Mouse (Mus musculus) midbrain, embryonic 16.5 days (tissue): ENCODE data around the gene Kptn. TPM values are rescaled to one million over a fixed set of nuclear protein-coding genes. Genes with fewer than 3 reads are reported as not detected.

ENCODE experiments used
- ATAC-seq: fragments of 200-750 bp; cut with Nextera tagmentation; 2 replicates; pipeline ENCODE4 v1.8.0; 2017; ENCODE audit warnings: moderate TSS enrichment
- H3K27ac ChIP-seq: fragments of 300-500 bp; sonication (generic); 2 replicates; pipeline ENCODE4 v1.5.1; 2014; ENCODE audit warnings: mild to moderate bottlenecking, low read length, mixed read lengths
- H3K27me3 ChIP-seq: fragments of 300-500 bp; sonication (generic); 2 replicates; pipeline ENCODE4 v1.6.1; 2014; ENCODE audit warnings: low read depth, low read length, mixed read lengths; ENCODE audit not compliant: control insufficient read depth, insufficient read depth
- H3K36me3 ChIP-seq: fragments of 300-500 bp; sonication (generic); 2 replicates; pipeline ENCODE4 v1.6.1; 2014; ENCODE audit warnings: mild to moderate bottlenecking, low read length, moderate library complexity, mixed read lengths; ENCODE audit not compliant: control insufficient read depth, insufficient read depth
- H3K4me1 ChIP-seq: fragments of 300-500 bp; sonication (generic); 2 replicates; pipeline ENCODE4 v1.6.1; 2014; ENCODE audit warnings: mild to moderate bottlenecking, low read length, mixed read lengths; ENCODE audit not compliant: control insufficient read depth, insufficient read depth
- H3K4me2 ChIP-seq: fragments of 300-500 bp; sonication (generic); 2 replicates; pipeline ENCODE4 v1.6.1; 2014; ENCODE audit warnings: mild to moderate bottlenecking, low read length, mixed read lengths
- H3K4me3 ChIP-seq: fragments of 300-500 bp; sonication (generic); 2 replicates; pipeline ENCODE4 v1.5.1; 2014; ENCODE audit warnings: low read depth, mild to moderate bottlenecking, low read length, moderate library complexity, mixed read lengths
- H3K9ac ChIP-seq: fragments of 300-500 bp; sonication (generic); 2 replicates; pipeline ENCODE4 v1.6.1; 2014; ENCODE audit warnings: low read depth, low read length, mixed read lengths
- H3K9me3 ChIP-seq: fragments of 300-500 bp; sonication (generic); replicated peaks from 2 replicates; pipeline ENCODE4 v1.6.1; 2014; ENCODE audit warnings: mild to moderate bottlenecking, low read length, mixed read lengths; ENCODE audit not compliant: control insufficient read depth, poor library complexity, severe bottlenecking
- WGBS: fragments of 180-500 bp; shearing (Covaris S2); extraction: QIAGEN DNeasy Blood & Tissue Kit; methylation state at CpG from one replicate; pipeline ENCODE4 v1.1.7; 2014; 5-methylcytosine and 5-hydroxymethylcytosine counted together
- polyA plus RNA-seq: library from polyadenylated mRNA; unstranded; fragments of >200 nt; fragmentation: Nextera tagmentation; extraction: Ambion mirVana; gene quantifications from 2 replicates; pipeline ENCODE4 v1.2.1, GENCODE M21; 2015

Kptn gene
- polyA plus RNA-seq: 50.6 and 53.6 TPM in 2 replicates

DNA sequence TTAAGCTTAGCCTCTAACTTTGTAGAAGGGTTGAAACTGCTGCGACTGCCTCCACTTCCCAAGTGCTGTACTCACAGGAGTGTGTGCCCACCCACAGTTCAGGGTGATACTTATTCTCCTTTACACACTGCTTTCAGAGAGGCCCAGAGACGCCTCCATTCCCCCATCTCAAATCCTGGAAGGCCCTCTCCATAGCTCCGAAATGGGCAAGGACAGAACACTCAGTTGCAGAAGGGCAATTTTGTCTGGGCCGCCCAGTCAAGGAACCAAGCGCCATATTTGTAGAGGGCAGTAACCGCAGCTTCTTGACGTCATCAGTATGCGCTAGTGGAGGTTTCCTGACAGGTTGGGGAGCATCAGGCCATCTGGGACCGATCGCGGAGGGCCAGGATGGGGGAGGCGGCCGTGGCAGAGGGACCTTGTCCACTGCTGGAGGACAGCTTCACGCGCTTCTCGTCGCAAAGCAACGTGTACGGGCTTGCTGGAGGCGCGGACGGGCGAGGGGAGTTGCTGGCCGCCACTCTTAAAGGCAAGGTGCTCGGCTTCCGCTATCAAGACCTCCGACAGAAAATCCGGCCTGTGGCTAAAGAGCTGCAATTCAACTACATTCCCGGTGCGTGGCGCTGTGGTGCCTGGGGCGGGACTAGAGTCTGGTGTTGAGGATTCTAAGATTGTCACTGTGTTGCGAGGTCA is at the start of gene Kptn:
Gene Kptn (plus strand): TSS at position 327 of the 693 bp plus-strand sequence.
- no peaks in the 10 kb centered on the region for H3K9me3 ChIP-seq
- H3K4me1 ChIP-seq: peaks cover 11% of the 10 kb centered on the region
- peaks cover 18% of the 10 kb centered on the region for H3K36me3 ChIP-seq
- peak within 1 kb of the TSS; percentile 89 for H3K9ac ChIP-seq
- peak; percentile 78 for ATAC-seq
- H3K27ac ChIP-seq: peak within 1 kb of the TSS; percentile 95
- no peaks in the 10 kb centered on the region for H3K27me3 ChIP-seq
- peak within 1 kb of the TSS; percentile 60 for H3K4me3 ChIP-seq
- WGBS: under 1% methylated on average over 33 of the region's 33 CpGs
- peak within 1 kb of the TSS; percentile 71 for H3K4me2 ChIP-seq

DNA sequence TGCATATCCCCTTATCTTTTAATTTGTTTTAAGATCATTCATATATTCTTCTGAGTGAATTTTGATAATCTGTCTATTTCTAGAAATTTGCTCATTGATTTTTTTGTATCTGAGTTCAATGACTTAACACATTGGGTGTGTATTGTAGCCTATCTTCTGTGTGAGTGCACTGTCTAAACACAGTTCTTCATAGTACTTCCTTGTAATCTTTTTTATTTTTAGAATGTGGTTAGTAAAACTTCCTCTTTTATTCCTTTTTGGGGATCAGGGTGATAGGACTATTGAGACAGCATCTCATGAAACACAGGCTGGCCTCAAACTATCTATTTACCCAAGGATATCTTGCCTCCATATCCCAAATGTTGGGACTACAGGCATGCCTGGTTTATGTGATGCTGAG is 48.8 kb upstream of the Kptn start:
- no peak overlapping the region for H3K9ac ChIP-seq
- no peaks in the 10 kb centered on the region for H3K9me3 ChIP-seq
- H3K4me1 ChIP-seq: no peaks in the 10 kb centered on the region
- no peak for ATAC-seq
- no peak overlapping the region for H3K4me3 ChIP-seq
- no peaks in the 10 kb centered on the region; the same call in 1 of the 2 replicates for H3K27me3 ChIP-seq
- no peak overlapping the region for H3K27ac ChIP-seq
- H3K36me3 ChIP-seq: no peaks in the 10 kb centered on the region
- H3K4me2 ChIP-seq: no peak overlapping the region

DNA sequence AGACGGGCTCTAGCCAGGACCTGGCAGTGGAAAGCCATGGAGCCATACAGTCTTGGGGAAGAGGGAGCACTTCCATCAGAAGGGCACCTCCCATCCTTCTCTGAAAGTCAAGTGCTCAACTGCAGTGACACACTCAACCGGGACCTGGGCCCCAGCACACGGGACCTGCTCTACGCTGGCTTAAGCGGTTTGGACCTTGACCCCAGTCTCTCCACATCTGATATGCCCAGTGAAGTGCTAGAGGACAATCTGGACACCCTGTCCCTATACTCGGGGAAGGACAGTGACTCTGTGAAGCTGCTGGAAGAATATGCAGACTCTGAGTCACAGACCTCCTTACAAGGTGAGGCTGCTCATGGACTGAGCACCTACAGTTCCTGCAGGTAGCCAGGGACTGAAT is 47.8 kb upstream of the Kptn start:
- 88% methylated on average over 6 of the region's 6 CpGs for WGBS
- no peak overlapping the region for H3K27ac ChIP-seq
- no peak overlapping the region for H3K4me2 ChIP-seq
- H3K9ac ChIP-seq: no peak overlapping the region
- no peaks in the 10 kb centered on the region for H3K36me3 ChIP-seq
- no peaks in the 10 kb centered on the region for H3K4me1 ChIP-seq
- H3K27me3 ChIP-seq: no peaks in the 10 kb centered on the region; the same call in 1 of the 2 replicates
- ATAC-seq: no peak
- H3K4me3 ChIP-seq: no peak overlapping the region
- no peaks in the 10 kb centered on the region for H3K9me3 ChIP-seq

DNA sequence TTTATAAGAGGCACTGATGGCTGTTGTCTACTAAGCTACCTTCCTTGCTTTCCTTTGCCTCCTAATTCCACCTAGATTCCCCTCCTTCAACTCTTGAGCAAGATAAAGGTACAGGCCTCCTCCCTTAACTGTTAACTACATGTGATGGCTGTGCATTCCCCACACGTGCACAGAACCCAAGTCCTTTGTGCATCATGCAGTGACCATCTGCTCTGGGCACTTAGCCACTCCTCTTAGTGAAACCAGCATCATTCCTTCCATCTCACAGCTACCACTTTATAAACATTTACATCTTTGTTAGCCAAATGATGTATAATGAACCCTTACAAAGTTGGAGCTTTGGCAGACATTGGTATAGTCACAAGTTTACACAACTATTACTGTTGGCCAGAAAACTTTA is 39.7 kb upstream of the Kptn start:
- 54% methylated on average over 1 of the region's 1 CpGs for WGBS
- no peak overlapping the region for H3K27ac ChIP-seq
- no peak overlapping the region for H3K4me2 ChIP-seq
- H3K4me1 ChIP-seq: no peaks in the 10 kb centered on the region
- H3K36me3 ChIP-seq: no peaks in the 10 kb centered on the region
- no peak overlapping the region for H3K4me3 ChIP-seq
- no peaks in the 10 kb centered on the region for H3K9me3 ChIP-seq
- no peaks in the 10 kb centered on the region; the same call in 1 of the 2 replicates for H3K27me3 ChIP-seq
- no peak for ATAC-seq
- no peak overlapping the region for H3K9ac ChIP-seq

DNA sequence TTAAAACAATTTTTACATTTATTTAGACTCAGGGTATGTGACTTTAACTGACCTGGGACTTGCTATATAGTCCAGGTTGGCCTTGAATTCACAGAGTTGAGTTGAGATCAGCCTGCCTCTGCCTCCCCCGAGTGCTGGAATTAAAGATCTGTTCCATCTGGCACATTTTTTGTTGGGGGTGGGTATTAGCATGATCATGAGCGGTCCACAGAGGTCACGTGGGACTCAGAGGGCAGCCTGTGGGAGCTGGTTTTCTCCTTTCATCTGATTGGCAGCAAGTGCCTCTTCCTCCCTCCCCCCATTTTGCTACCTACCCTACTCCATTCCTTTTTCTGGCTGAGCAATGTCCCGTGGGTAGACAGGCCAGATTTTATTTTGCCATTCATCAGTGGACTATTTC is 39.1 kb upstream of the Kptn start:
- no peaks in the 10 kb centered on the region for H3K9me3 ChIP-seq
- H3K27me3 ChIP-seq: no peaks in the 10 kb centered on the region; the same call in 1 of the 2 replicates
- H3K4me2 ChIP-seq: no peak overlapping the region
- no peaks in the 10 kb centered on the region for H3K4me1 ChIP-seq
- WGBS: 69% methylated on average over 4 of the region's 4 CpGs
- ATAC-seq: no peak
- H3K36me3 ChIP-seq: no peaks in the 10 kb centered on the region
- H3K27ac ChIP-seq: no peak overlapping the region
- no peak overlapping the region for H3K4me3 ChIP-seq
- H3K9ac ChIP-seq: no peak overlapping the region

DNA sequence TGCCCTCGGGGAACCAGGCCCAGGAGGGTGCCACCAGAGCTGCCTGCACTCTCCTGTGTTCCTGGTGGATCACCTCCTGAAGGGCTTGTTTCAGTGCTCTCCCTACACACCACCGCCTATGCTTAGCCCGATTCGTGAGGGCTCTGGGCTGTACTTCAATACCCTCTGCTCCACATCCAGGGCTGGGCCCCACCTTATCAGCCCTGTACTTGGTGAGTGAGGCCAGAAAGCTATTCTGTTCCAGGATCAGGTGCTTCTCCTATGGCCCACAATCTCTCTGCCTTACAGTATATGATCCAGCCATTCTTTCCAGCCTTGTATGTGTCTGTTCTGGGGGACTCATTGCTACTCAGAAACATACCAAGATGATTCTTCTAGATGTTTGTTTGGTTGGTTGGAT is 36.3 kb upstream of the Kptn start:
- H3K9ac ChIP-seq: no peak overlapping the region
- no peak overlapping the region for H3K27ac ChIP-seq
- ATAC-seq: no peak
- whole genome bisulfite sequencing: 68% methylated on average over 4 of the region's 4 CpGs
- no peak overlapping the region for H3K4me3 ChIP-seq
- H3K4me1 ChIP-seq: no peaks in the 10 kb centered on the region
- no peak overlapping the region for H3K4me2 ChIP-seq
- H3K36me3 ChIP-seq: no peaks in the 10 kb centered on the region
- no peaks in the 10 kb centered on the region for H3K9me3 ChIP-seq
- H3K27me3 ChIP-seq: no peaks in the 10 kb centered on the region; the same call in 1 of the 2 replicates

DNA sequence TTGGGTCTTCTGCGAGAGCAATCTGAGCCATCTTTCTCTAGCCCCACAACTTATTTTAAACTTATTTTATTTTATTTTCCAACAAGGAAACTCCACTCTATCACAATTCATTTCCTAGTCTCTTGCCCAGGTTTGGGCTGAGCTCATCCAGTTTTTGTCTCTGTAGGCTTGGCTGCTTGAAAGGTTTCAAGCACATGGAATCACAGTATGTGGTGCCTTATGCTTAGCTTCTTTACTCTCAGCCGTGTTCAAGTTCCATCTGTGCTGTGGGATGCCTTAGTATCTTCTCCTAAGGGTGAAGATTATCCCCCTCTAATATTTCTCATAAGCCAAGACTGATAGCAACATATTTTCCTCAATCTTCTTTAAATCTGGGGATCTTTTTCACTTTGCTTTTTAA is 32.1 kb upstream of the Kptn start:
- Histone ChIP-seq H3K4me2 (no peak overlapping the region), H3K9ac (no peak overlapping the region), H3K9me3 (no peaks in the 10 kb centered on the region), H3K36me3 (no peaks in the 10 kb centered on the region), H3K4me3 (no peak overlapping the region), H3K27me3 (no peaks in the 10 kb centered on the region; the same call in none of the 2 replicates), H3K27ac (no peak overlapping the region), H3K4me1 (no peaks in the 10 kb centered on the region)
- ATAC-seq: no peak
- WGBS: 77% methylated on average over 2 of the region's 2 CpGs

DNA sequence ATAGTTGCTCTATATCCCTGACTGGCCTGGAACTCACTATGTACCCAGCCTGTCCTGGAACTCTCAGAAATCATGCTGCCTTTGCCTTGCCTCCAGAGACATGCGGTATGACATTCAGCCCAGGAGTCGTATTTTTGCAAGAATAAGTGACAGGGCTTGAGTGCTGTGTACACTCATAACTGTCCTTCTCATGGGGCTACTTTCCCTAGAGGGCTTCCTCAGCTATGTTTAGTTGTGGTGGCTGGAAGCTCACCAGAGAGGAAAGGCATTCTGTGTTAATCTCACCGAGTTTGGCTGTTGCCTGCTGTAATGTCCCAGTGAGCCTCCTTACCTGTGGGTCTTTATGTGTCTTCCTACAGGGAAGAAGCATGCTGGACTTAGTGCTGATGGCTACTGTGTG is 25.1 kb upstream of the Kptn start:
- Histone ChIP-seq H3K27ac (no peak overlapping the region), H3K36me3 (no peaks in the 10 kb centered on the region), H3K27me3 (peaks cover 2% of the 10 kb centered on the region), H3K9ac (no peak overlapping the region), H3K9me3 (no peaks in the 10 kb centered on the region), H3K4me1 (peaks cover 9% of the 10 kb centered on the region), H3K4me3 (no peak overlapping the region), H3K4me2 (no peak overlapping the region)
- no peak for ATAC-seq
- WGBS: 73% methylated on average over 3 of the region's 3 CpGs
